Mouse (Mus musculus) brain, embryonic 14.5 days (tissue): ENCODE measurements around the gene Pawr. TPM values are rescaled to one million over a fixed set of nuclear protein-coding genes. Genes with fewer than 3 reads are reported as not detected.

Experiments
- DNase-seq: peaks from one replicate; pipeline ENCODE4 v3.0.0-alpha.2; 2011; ENCODE audit warnings: low read depth
- CTCF ChIP-seq: fragments of 200-500 bp; IDR thresholded peaks from 2 replicates; pipeline ENCODE4 v1.5.1; 2012; ENCODE audit warnings: inconsistent platforms, mild to moderate bottlenecking, moderate library complexity, borderline replicate concordance; ENCODE audit not compliant: insufficient read depth, insufficient read length; ENCODE audit errors: extremely low read depth
- POLR2A ChIP-seq: fragments of 200-500 bp; IDR thresholded peaks from 2 replicates; pipeline ENCODE4 v1.6.1; 2012; ENCODE audit warnings: mild to moderate bottlenecking, inconsistent platforms, borderline replicate concordance; ENCODE audit not compliant: poor library complexity, insufficient read depth, insufficient read length, severe bottlenecking; ENCODE audit errors: extremely low read depth
- polyA plus RNA-seq: library from polyadenylated mRNA; depleted of rRNA; stranded (reverse); fragments of >200 nt; gene quantifications from 2 replicates; pipeline ENCODE4 v1.2.3, GENCODE M21; 2012

Gene Pawr
- polyA plus RNA-seq, 1 experiment = 4.7 TPM

DNA sequence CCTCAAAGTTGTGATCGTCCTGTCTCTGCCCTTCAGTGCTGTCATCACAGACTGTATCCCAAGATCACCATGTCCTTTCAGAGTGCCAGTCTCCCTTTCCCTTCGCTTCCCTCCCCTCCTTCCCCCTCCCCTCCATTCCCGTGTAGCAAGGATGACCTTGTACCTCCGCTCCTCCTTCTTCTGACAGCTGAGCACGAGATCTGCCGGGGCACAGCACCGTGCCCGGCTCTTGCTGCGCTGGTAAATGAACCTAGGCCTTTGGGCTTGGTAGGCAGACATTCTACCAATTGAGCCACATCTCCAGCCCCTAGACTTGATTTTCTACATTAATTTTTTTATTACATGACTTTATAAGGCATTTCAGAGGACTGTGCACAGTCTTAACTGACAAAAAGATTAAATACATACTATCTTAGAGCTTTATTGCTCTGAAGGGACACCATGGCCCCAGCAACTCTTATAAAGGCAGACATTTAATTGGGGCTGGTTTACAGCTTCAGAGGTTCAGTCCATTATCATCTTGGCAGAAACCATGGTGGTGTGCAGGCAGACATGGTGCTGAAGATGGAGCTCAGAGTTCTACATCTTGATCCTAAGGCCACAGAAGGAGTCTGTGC lies 52.3 kb downstream of the Pawr start:
- no peak for DNase-seq
- TF ChIP-seq POLR2A = no peak
- TF ChIP-seq CTCF = no peak

DNA sequence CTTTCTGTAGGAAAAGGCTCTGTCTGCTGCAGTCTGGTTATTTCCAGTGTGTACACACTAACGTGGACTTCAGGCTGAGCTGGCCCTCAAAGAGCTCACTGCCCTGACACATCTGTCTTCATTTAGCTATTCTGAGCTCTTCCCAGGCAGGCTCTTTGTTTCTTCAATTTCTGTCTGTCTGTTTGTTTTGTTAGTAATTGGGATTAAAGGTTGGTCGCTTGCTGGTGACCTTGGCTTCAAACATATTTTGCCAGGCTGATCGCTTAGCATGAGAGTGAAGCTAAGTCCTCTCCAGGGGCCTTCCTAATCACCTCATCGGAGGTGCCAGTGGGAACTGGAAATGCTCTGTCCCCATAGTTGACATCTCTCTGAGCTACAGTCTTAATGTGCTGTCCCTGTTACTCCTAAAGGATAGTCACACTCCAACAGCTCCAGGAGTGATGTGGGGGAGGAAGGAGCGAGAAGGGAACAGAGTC lies 53.6 kb downstream of the Pawr start:
- peak; percentile 43 for DNase-seq
- TF ChIP-seq POLR2A (no peak), CTCF (no peak)

DNA sequence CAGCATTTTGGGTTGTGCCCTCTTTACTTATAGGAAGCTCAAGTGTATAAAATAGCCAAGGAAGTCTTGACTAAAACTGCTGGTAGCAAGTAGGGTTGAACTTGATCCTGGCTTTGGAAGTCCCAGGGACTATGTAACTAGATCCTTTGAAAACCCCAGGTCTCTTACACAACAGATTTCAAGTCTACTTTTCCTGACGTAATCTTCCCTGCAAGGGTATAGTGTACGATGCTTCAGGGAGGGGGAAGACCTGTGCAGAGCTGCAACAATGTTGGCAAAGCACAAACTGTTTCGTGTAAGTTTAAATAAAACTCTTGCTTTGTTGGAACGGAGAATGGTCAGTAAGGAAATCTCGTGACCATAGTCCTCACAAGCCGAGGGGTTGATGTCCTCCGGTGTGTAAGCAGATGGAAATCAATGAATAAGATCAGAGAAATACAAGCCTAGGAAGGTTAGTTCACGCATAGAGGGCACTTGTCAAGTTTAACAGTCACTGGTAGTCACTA lies 56.5 kb downstream of the Pawr start:
- no peak for DNase-seq
- TF ChIP-seq POLR2A (no peak), CTCF (no peak)

DNA sequence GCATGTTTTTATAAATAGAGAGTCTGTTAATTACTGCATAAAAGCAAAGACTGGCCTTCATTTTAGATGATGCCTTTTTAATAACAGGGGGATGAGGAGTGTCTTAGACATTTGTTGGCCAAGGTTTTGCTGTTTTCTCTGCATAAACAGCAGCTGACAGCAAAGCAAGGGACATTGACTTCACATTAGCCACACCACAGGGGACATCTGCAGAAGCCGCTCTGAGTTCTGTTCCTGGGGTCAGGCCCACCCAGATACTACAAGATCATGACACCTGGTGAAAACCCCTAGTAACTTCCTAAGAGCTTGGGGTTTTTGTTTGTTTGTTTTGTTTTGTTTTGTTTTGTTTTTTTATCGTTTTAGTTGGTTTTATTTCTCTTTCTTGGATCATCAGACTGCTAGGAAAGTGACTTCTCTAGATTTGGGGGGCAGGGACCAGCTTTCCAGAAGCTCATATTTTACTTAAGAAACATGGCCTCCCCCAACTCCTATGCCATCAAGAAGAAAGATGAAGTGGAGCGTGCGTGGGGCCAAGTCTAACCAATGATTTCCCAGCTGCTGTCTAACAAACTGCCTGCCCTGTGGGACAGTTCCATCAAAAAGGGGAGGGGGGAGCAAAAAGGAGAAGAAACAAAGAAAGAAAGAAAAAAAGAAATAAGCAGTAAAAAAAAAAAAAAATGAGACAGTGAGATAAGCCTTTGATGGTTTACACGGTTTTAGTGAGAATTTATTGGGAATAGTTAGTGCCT lies 57.4 kb downstream of the Pawr start:
- TF ChIP-seq POLR2A = no peak
- no peak for DNase-seq

DNA sequence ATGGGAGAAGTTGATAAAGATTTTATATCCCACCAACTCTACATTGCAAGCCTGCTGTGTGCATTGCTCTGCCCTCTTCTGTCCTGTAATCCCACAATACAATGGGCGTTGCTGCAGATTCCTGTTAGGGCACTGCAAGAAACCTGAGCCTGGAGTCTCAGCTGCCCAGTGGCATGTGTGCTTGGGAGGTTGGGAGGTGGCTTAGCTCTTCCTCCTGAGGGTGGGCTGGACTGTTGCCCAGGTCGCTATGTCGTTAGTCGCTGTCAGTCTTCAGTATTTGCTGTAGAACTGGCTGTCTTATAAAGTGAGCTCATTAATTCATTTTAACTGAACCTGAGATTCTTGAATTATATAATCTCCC lies 58.0 kb downstream of the Pawr start:
- no peak for TF ChIP-seq POLR2A
- TF ChIP-seq CTCF = no peak
- peak; percentile 62 for DNase-seq

DNA sequence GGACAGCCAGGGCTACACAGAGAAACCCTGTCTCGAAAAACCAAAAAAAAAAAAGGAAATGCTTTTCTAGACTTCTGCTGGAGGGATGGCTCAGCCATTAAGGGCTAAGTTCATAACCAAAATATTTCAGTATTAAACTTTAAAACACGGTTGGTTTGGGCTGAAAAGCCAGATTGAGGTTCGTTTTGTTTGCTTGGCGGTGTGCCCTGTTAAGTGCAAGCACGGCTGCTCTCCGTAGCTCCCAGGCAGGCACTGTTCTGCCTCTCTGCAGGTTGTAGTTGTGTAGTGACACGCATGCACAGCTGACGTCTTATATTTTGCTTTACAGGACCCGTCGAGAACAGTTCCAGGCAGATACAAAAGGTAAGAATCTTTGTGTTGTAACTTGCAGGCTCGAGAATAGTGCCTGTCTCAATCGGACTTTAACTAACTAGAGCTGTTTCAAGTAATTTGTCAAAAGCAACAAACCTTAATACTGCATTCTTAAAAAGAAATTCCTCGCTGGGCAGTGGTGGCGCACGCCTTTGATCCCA lies 59.5 kb downstream of the Pawr start:
- no peak for TF ChIP-seq POLR2A
- TF ChIP-seq CTCF = no peak
- no peak for DNase-seq

DNA sequence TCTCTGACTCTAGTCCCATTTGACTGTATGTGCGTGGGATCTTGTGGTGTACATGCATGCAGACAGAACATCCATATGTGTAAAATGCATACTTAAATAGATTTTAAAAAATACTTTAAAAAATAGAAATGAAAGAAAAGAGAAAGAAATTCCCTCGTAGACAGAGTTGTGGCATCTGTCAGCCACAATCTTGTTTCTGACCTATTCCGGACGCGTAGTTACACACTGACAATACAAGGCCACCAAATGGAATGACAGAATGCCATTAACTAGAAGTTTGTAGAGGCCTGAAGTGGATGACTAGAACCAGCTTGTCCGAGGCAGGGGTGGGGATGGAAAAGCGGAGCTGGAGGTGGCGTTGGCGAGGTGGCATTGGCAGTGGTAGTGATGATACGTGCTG lies 60.2 kb downstream of the Pawr start:
- TF ChIP-seq POLR2A = no peak
- TF ChIP-seq CTCF = no peak
- no peak for DNase-seq

DNA sequence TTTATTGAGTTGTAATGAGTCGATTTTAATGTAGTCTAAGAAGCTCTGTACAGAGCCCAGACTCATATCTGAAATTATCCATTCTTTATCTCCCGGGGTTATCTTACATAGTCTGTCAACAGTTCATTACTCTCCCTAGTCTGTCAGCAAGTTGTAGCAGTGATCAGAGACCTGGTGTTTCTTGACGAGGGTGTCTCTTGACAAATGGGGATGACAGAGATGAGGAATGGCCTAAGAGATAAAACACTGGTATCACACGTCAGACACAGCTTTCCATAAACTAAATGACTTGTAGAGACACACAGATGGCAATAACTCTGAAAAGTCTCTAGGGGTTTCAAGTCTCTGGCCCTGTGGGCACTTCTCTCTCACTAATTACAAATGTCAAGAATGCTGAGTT lies 62.4 kb downstream of the Pawr start:
- DNase-seq = no peak
- no peak for TF ChIP-seq CTCF
- no peak for TF ChIP-seq POLR2A

DNA sequence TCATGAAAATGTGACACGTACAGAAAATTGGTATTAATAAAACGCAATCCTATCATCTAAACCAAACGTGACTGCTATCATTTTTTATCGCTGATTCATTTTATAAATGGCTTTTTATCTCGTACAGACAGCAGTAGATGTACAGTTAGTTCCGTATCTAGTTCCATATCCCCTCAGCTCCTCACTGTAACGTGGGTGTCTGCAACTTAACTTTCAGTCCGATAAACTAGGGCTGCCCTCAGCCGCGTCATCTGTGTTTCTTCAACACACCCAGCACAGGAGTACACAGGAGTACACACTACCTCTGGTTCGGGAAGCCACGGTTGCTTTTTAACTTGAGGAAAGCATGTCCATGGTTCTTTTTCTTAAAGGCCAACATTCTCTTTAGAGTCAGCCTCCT lies 63.3 kb downstream of the Pawr start:
- DNase-seq = no peak
- TF ChIP-seq POLR2A = no peak
- no peak for TF ChIP-seq CTCF

DNA sequence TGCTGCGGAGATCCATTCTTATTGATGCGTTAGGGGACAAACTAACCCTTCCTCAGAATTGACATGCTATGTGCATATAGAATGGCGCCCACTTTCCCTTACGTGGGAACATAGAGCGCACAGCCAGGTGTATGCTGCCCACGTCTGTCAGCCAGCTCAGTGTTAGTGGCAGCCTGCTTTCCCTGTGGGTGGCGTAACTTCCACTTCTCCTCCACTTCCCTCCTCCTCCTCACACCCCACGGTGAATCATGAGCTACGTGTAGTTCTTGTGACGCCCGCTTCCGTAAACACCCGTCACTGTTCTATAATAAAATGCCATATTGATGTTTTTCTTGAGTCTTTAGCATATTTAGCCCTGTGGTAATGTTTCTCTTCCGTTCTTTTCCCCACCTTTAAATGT lies 63.7 kb downstream of the Pawr start:
- DNase-seq = no peak
- TF ChIP-seq CTCF (no peak), POLR2A (no peak)

DNA sequence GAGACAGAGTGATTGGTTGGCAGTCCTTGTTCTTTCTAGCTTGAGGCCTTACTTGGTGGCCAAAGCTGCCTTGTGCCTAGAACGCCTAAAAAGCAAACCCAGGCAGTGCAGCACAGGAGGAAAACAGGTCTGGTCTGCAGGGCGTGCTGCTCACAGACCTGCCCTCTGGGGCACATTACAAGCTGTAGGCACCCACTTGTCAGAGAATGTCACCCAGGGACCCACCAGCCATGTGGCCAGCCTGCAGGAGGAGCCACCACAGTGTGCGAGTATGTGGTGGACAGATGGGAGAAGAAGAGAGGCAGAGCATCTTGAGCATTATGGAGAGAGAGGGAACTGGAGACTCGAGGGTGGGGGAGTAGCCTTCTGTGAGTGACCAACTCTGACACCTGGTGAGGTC lies 70.8 kb downstream of the Pawr start:
- no peak for TF ChIP-seq CTCF
- no peak for TF ChIP-seq POLR2A

DNA sequence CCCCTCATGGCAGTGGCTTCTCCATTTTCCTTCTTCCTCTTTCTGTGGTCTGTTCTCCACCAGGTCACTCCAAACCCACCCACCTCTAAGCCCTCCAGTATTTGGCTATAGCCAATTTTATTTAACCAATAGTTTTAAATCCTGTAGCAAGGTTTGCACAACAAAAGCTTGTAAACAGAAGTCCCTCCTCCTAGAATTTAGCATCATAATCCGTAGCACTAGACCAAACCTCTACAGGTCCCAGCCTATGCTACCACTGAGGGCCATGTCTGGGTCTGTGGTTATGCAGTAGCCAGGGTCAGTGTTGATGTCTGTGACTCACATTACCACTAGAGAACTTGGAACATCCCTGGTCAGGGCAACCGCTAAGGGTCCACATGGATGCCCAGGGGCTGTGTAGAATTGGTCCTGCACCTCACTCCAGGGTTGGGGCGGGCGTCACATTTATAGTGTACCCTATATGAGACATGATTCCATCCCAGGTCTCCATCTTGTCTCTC lies 71.5 kb downstream of the Pawr start:
- DNase-seq = no peak
- TF ChIP-seq CTCF = no peak

More for the DNA sequence above, 70.8 kb downstream of the Pawr start:
- no peak for DNase-seq

DNA sequence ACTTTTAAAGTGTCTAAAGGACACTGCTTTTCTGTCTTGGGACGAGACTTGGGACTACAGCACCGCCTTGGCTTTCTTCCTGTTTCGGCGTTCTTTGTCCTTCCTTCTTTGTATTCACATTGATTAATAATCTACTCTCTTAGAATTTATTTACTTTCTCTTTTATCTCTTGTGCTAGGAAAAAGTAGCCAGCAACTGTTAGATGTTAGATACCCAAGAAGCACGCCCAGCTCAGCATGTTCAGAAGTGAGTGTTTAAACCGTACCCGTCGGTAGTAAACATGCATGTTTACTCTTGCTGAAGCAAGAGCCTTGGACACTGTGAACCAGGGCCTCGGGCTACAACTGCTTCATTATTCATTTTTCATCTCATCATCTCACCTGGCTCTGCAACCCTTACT lies 72.2 kb downstream of the Pawr start:
- no peak for DNase-seq
- no peak for TF ChIP-seq CTCF
- no peak for TF ChIP-seq POLR2A
